Mouse (Mus musculus) megakaryocyte, embryonic 14.5 days (primary cell): ENCODE data around the gene Slc27a3.

Experiments used
- FLI1 ChIP-seq: IDR thresholded peaks from 2 replicates; pipeline ENCODE4 v1.6.1; 2012; ENCODE audit warnings: low read length, inconsistent platforms, mixed read lengths
- GATA1 ChIP-seq: IDR thresholded peaks from 3 replicates; pipeline ENCODE4 v1.6.1; 2012; ENCODE audit warnings: mixed read lengths, low read length, inconsistent platforms, borderline replicate concordance

DNA sequence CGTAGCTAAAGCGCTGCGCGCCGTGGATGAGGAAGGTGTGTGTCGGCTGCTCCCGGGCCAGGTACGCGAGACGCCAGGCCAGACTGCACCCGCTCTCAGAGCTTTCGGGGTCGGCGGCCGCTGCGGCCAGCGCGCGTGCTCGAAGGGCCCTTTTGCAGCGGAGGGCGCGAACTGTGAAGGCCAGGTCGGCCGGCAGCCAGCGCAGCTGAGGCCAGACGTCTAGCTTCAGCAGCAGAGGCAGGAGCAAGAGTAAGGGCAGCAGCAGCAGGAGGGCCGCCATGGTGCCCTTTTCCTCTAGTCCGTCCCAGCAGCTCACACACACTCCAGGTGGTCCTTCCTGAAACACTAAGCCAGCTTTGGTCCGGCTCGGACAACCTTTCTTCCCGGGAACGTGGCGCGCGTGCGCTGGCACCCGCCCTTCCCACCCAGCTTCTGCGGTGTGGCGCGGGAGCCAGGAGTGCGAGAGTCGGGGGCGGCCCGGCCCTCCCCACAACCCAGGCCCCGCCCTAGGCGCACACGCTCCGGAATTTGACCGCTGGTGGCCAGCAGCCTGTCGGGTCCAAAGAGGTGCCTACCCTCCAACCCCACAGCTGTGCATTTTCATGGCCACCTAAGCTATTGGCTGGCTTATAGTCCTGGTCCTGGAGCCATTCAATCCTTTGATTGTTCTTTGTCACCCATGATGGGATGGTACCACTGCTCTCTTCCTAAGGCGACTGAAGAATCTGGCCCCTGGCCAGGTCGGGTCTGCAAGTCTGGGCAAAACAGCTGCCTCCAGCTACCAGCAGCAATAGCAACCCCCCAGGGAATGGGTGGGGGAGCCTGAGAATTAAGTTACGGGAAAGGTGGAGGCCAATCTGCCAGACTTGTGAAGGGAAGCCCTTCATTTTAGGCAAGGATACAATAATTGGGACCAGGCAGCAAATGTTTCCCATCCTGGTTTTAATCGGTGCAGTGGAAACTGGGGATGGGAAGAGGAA, at the start of gene Slc27a3:
- TF ChIP-seq GATA1: no peak
- no peak for TF ChIP-seq FLI1
